Mouse (Mus musculus) heart, embryonic 13.5 days (tissue): ENCODE data around the gene Epx. TPM values are rescaled to one million over a fixed set of nuclear protein-coding genes. Genes with fewer than 3 reads are reported as not detected.

ENCODE experiments used
- ATAC-seq: fragments of 200-750 bp; cut with Nextera tagmentation; 2 replicates; pipeline ENCODE4 v1.8.0; 2017; ENCODE audit warnings: moderate TSS enrichment; ENCODE audit not compliant: insufficient number of reproducible peaks, low FRiP score, low TSS enrichment; ENCODE audit errors: extremely low read depth
- H3K27ac ChIP-seq: fragments of 300-500 bp; sonication (generic); replicated peaks from 2 replicates; pipeline ENCODE4 v1.5.1; 2015; ENCODE audit warnings: moderate library complexity, mild to moderate bottlenecking, inconsistent platforms
- H3K27me3 ChIP-seq: fragments of 300-500 bp; sonication (generic); replicated peaks from 2 replicates; pipeline ENCODE4 v1.6.1; 2015; ENCODE audit warnings: mild to moderate bottlenecking, inconsistent platforms
- H3K36me3 ChIP-seq: fragments of 300-500 bp; sonication (generic); 2 replicates; pipeline ENCODE4 v1.6.1; 2015; ENCODE audit warnings: mild to moderate bottlenecking, inconsistent platforms
- H3K4me1 ChIP-seq: fragments of 300-500 bp; sonication (generic); 2 replicates; pipeline ENCODE4 v1.6.1; 2015; ENCODE audit warnings: inconsistent platforms
- H3K4me2 ChIP-seq: fragments of 300-500 bp; sonication (generic); 2 replicates; pipeline ENCODE4 v1.6.1; 2015; ENCODE audit warnings: inconsistent platforms, mild to moderate bottlenecking, moderate library complexity
- H3K4me3 ChIP-seq: fragments of 300-500 bp; sonication (generic); 2 replicates; pipeline ENCODE4 v1.5.1; 2015; ENCODE audit warnings: moderate library complexity, mild to moderate bottlenecking, inconsistent platforms
- H3K9ac ChIP-seq: fragments of 300-500 bp; sonication (generic); 2 replicates; pipeline ENCODE4 v1.6.1; 2015; ENCODE audit warnings: inconsistent platforms, mild to moderate bottlenecking, moderate library complexity
- H3K9me3 ChIP-seq: fragments of 300-500 bp; sonication (generic); 2 replicates; pipeline ENCODE4 v1.6.1; 2016; ENCODE audit warnings: inconsistent platforms
- WGBS: fragments of 180-500 bp; shearing (Covaris S2); methylation state at CpG from one replicate; pipeline ENCODE4 v1.1.7; 2015; ENCODE audit warnings: mixed read lengths; 5-methylcytosine and 5-hydroxymethylcytosine counted together
- polyA plus RNA-seq: library from polyadenylated mRNA; unstranded; fragments of >200 nt; fragmentation: Nextera tagmentation; extraction: Ambion mirVana; gene quantifications from 2 replicates; pipeline ENCODE4 v1.2.1, GENCODE M21; 2015

Epx gene
- 0.15 TPM in 2 replicates for polyA plus RNA-seq

- no peak within 1 kb of the TSS for H3K4me2 ChIP-seq
- H3K36me3 ChIP-seq = no peaks in the 10 kb centered on the region
- 77% methylated on average over 6 of the region's 6 CpGs for WGBS
- peaks cover 43% of the 10 kb centered on the region for H3K27me3 ChIP-seq
- ATAC-seq = no peak
- no peak within 1 kb of the TSS for H3K27ac ChIP-seq
- H3K4me3 ChIP-seq = no peak within 1 kb of the TSS
- no peaks in the 10 kb centered on the region for H3K9me3 ChIP-seq
- 0 out of 2 replicates have a peak, but pooled peaks cover 6% of the 10 kb centered on the region for H3K4me1 ChIP-seq
- no peak within 1 kb of the TSS for H3K9ac ChIP-seq
Measured at GRCm38 (mm10) chr11:87875436-87875835, at the start of gene Epx. Gene Epx (minus strand): TSS chr11:87875536.

GRCm38 (mm10) chr11:87920966-87921365 lies 45.6 kb upstream of the Epx start, which contains the start of gene Olfr464:
Gene Olfr464 (minus strand): TSS chr11:87920967.
- Histone ChIP-seq H3K27ac (no peak within 1 kb of the TSS), H3K36me3 (no peaks in the 10 kb centered on the region), H3K4me3 (no peak within 1 kb of the TSS), H3K4me2 (no peak within 1 kb of the TSS), H3K27me3 (peaks cover 13% of the 10 kb centered on the region), H3K9ac (no peak within 1 kb of the TSS), H3K4me1 (no peaks in the 10 kb centered on the region), H3K9me3 (no peaks in the 10 kb centered on the region)
- no peak for ATAC-seq
- 25% methylated on average over 5 of the region's 5 CpGs for WGBS

- no peak for ATAC-seq
- Histone ChIP-seq H3K9ac (no peak overlapping the region), H3K4me2 (no peak overlapping the region), H3K4me3 (no peak overlapping the region), H3K27ac (no peak overlapping the region), H3K9me3 (no peaks in the 10 kb centered on the region), H3K27me3 (peaks cover 13% of the 10 kb centered on the region), H3K4me1 (no peaks in the 10 kb centered on the region), H3K36me3 (no peaks in the 10 kb centered on the region)
- WGBS = 62% methylated on average over 2 of the region's 2 CpGs
Measured at GRCm38 (mm10) chr11:87920301-87920700, 45.0 kb upstream of the Epx start.

- Histone ChIP-seq H3K4me1 (no peaks in the 10 kb centered on the region), H3K4me2 (no peak overlapping the region), H3K27me3 (peaks cover 16% of the 10 kb centered on the region), H3K4me3 (no peak overlapping the region), H3K9ac (no peak overlapping the region), H3K9me3 (no peaks in the 10 kb centered on the region), H3K36me3 (no peaks in the 10 kb centered on the region), H3K27ac (no peak overlapping the region)
- WGBS = 88% methylated on average over 1 of the region's 1 CpGs
- no peak for ATAC-seq
Measured at GRCm38 (mm10) chr11:87916005-87916404, 40.7 kb upstream of the Epx start.

GRCm38 (mm10) chr11:87904331-87904730 lies 29.0 kb upstream of the Epx start:
- no peak overlapping the region for H3K9ac ChIP-seq
- H3K27me3 ChIP-seq = 0 out of 2 replicates have a peak, but pooled peaks cover 7% of the 10 kb centered on the region
- H3K4me2 ChIP-seq = no peak overlapping the region
- no peaks in the 10 kb centered on the region for H3K9me3 ChIP-seq
- no peak for ATAC-seq
- WGBS = 78% methylated on average over 3 of the region's 3 CpGs
- no peaks in the 10 kb centered on the region for H3K4me1 ChIP-seq
- no peaks in the 10 kb centered on the region for H3K36me3 ChIP-seq
- H3K4me3 ChIP-seq = no peak overlapping the region
- H3K27ac ChIP-seq = no peak overlapping the region

- H3K4me1 ChIP-seq = no peaks in the 10 kb centered on the region
- no peak for ATAC-seq
- H3K27me3 ChIP-seq = peaks cover 20% of the 10 kb centered on the region
- no peak within 1 kb of the TSS for H3K9ac ChIP-seq
- H3K27ac ChIP-seq = no peak within 1 kb of the TSS
- no peaks in the 10 kb centered on the region for H3K9me3 ChIP-seq
- no peaks in the 10 kb centered on the region for H3K36me3 ChIP-seq
- H3K4me2 ChIP-seq = no peak within 1 kb of the TSS
- no peak within 1 kb of the TSS for H3K4me3 ChIP-seq
Measured at GRCm38 (mm10) chr11:87897287-87897686, 22.0 kb upstream of the Epx start, which contains the start of gene Olfr463. Gene Olfr463 (minus strand): TSS chr11:87897387.

- H3K9ac ChIP-seq = no peak within 1 kb of the TSS
- H3K9me3 ChIP-seq = no peaks in the 10 kb centered on the region
- H3K4me3 ChIP-seq = no peak within 1 kb of the TSS
- WGBS = 80% methylated on average over 6 of the region's 6 CpGs
- no peaks in the 10 kb centered on the region for H3K4me1 ChIP-seq
- no peak within 1 kb of the TSS for H3K4me2 ChIP-seq
- no peak within 1 kb of the TSS for H3K27ac ChIP-seq
- no peaks in the 10 kb centered on the region for H3K36me3 ChIP-seq
- no peak for ATAC-seq
- H3K27me3 ChIP-seq = peaks cover 22% of the 10 kb centered on the region
Measured at GRCm38 (mm10) chr11:87892168-87892567, 16.8 kb upstream of the Epx start, which contains the start of gene Olfr462. Gene Olfr462 (minus strand): TSS chr11:87892268.

- WGBS = 69% methylated on average over 5 of the region's 5 CpGs
- Histone ChIP-seq H3K9ac (no peak overlapping the region), H3K4me1 (no peaks in the 10 kb centered on the region), H3K27ac (no peak overlapping the region), H3K27me3 (peaks cover 39% of the 10 kb centered on the region), H3K4me3 (no peak overlapping the region), H3K36me3 (no peaks in the 10 kb centered on the region), H3K9me3 (no peaks in the 10 kb centered on the region), H3K4me2 (no peak overlapping the region)
- ATAC-seq = no peak
Measured at GRCm38 (mm10) chr11:87884856-87885255, 9.5 kb upstream of the Epx start.

GRCm38 (mm10) chr11:87883493-87883892 lies 8.2 kb upstream of the Epx start:
- Histone ChIP-seq H3K27me3 (peaks cover 39% of the 10 kb centered on the region), H3K9ac (no peak overlapping the region), H3K9me3 (no peaks in the 10 kb centered on the region), H3K4me3 (no peak overlapping the region), H3K4me1 (no peaks in the 10 kb centered on the region), H3K36me3 (no peaks in the 10 kb centered on the region), H3K27ac (no peak overlapping the region), H3K4me2 (no peak overlapping the region)
- WGBS = 41% methylated on average over 5 of the region's 5 CpGs
- no peak for ATAC-seq

- no peak for ATAC-seq
- Histone ChIP-seq H3K27me3 (peaks cover 27% of the 10 kb centered on the region), H3K4me3 (no peak overlapping the region), H3K36me3 (no peaks in the 10 kb centered on the region), H3K4me2 (no peak overlapping the region), H3K9me3 (no peaks in the 10 kb centered on the region), H3K9ac (no peak overlapping the region), H3K4me1 (no peaks in the 10 kb centered on the region), H3K27ac (no peak overlapping the region)
- WGBS = 58% methylated on average over 4 of the region's 4 CpGs
Measured at GRCm38 (mm10) chr11:87881714-87882113, 6.4 kb upstream of the Epx start.

GRCm38 (mm10) chr11:87879826-87880225 lies 4.5 kb upstream of the Epx start:
- Histone ChIP-seq H3K9ac (no peak overlapping the region), H3K27me3 (peaks cover 31% of the 10 kb centered on the region), H3K4me2 (no peak overlapping the region), H3K36me3 (no peaks in the 10 kb centered on the region), H3K4me3 (no peak overlapping the region), H3K9me3 (no peaks in the 10 kb centered on the region), H3K4me1 (no peaks in the 10 kb centered on the region), H3K27ac (no peak overlapping the region)
- 78% methylated on average over 9 of the region's 9 CpGs for WGBS
- no peak for ATAC-seq

GRCm38 (mm10) chr11:87871766-87872165 lies 3.6 kb downstream of the Epx start:
- Histone ChIP-seq H3K27ac (no peak overlapping the region), H3K4me1 (0 out of 2 replicates have a peak, but pooled peaks cover 6% of the 10 kb centered on the region), H3K9ac (no peak overlapping the region), H3K9me3 (no peaks in the 10 kb centered on the region), H3K36me3 (no peaks in the 10 kb centered on the region), H3K27me3 (peaks cover 37% of the 10 kb centered on the region), H3K4me2 (no peak overlapping the region), H3K4me3 (no peak overlapping the region)
- 32% methylated on average over 8 of the region's 8 CpGs for WGBS
- ATAC-seq = no peak
